Comparison of ENCODE assay signal across 8 mouse cellular contexts in the genomic region with DNA sequence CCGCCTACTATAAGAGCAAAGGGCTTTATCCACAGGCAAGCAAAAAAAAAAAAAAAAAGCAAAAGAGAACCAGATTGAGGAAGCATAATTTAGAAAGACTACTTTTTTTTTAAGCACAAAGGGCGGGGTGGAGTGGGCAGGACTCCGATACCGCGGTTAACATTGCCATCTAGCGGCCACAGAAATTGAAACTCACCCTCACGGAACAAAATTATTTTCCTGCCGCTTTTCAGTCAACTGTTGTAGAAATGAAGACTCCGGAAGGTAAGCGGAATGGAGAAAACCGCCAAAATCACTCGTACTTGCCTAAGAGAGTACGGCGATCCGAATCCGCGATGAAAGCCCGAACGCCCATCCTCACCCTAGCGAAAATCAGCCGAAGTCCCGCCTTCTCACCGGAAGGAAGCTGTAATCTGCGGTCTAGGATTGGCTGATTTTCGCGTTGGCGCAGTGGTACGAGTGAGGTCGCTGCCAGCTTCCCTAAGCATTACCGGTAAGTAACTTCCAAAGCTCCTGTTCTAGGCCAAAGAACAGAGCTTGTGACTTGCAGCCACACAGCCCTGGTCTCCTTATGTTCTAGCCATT. TPM values are rescaled to one million over a fixed set of nuclear protein-coding genes. Genes with fewer than 3 reads are reported as not detected.
DNase-seq lines count a peak whose midpoint lies in the region; ATAC-seq and TF ChIP-seq lines count a peak whose summit lies in the region.

A gene (minus strand): TSS at position 389 of the 585 bp plus-strand sequence.

- peak within 1 kb of the TSS; percentile 70 to 80 for H3K4me3 ChIP-seq in ES-E14 (ENCODE audit: insufficient read depth in 1 of 2, low read depth in 1 of 2, low read length in 2 of 2, poor library complexity in 1 of 2, severe bottlenecking in 1 of 2)
- H3K4me3 ChIP-seq in forebrain, postnatal 0 days (ENCODE audit: low read depth, low read length), result peak within 1 kb of the TSS; percentile 43
- peak within 1 kb of the TSS; percentile 54 for H3K4me3 ChIP-seq in lung, embryonic 15.5 days

- DNase-seq in ES-E14 (ENCODE audit: low read depth, low spot score), result peak; percentile 47
- DNase-seq in cerebellum, adult 18-20 months, result peak; percentile 90 to 91
- DNase-seq in forebrain, postnatal 0 days, result peak; percentile 96
- DNase-seq in heart, postnatal 4 days, result peak; percentile 92
- DNase-seq in layer of hippocampus, adult 8-10 months (ENCODE audit: low spot score in 2 of 2), result peak; percentile 88 to 93
- peak; percentile 88 for DNase-seq in ovary, adult 18-20 months (ENCODE audit: low spot score)
- peak; percentile 88 for DNase-seq in thymus, postnatal 0 days (ENCODE audit: low spot score)

- no peaks in the 10 kb centered on the region for H3K4me1 ChIP-seq in ES-E14 (ENCODE audit: control insufficient read depth in 2 of 2, insufficient read depth in 2 of 2, low read length in 2 of 2, poor library complexity in 1 of 2)
- no peaks in the 10 kb centered on the region for H3K4me1 ChIP-seq in forebrain, postnatal 0 days (ENCODE audit: insufficient read depth)
- H3K4me1 ChIP-seq in lung, embryonic 15.5 days, result 0 out of 2 replicates have a peak, but pooled peaks cover 2% of the 10 kb centered on the region

- H3K4me2 ChIP-seq in forebrain, postnatal 0 days (ENCODE audit: low read depth), result peak within 1 kb of the TSS; percentile 47
- H3K4me2 ChIP-seq in lung, embryonic 15.5 days, result peak within 1 kb of the TSS; percentile 53

- H3K36me3 ChIP-seq in ES-E14 (ENCODE audit: control insufficient read depth, insufficient read depth, low read length, poor library complexity, severe bottlenecking), result no peaks in the 10 kb centered on the region
- no peaks in the 10 kb centered on the region for H3K36me3 ChIP-seq in forebrain, postnatal 0 days (ENCODE audit: insufficient read depth)
- no peaks in the 10 kb centered on the region for H3K36me3 ChIP-seq in lung, embryonic 15.5 days

- in situ Hi-C loops in ES-E14 (cut with MboI; ENCODE audit: low sequenced_read_pairs in 2 of 2, unreplicated experiment in 2 of 2), result no loop called here

- H3K9me3 ChIP-seq in ES-E14 (ENCODE audit: control insufficient read depth, insufficient read depth, low read depth, low read length), result no peaks in the 10 kb centered on the region
- no peaks in the 10 kb centered on the region for H3K9me3 ChIP-seq in forebrain, postnatal 0 days (ENCODE audit: low read length)
- H3K9me3 ChIP-seq in lung, embryonic 15.5 days, result no peaks in the 10 kb centered on the region

- peak within 1 kb of the TSS; percentile 80 for H3K9ac ChIP-seq in ES-E14 (ENCODE audit: insufficient read depth, low read depth, low read length, poor library complexity, severe bottlenecking)
- H3K9ac ChIP-seq in forebrain, postnatal 0 days, result peak within 1 kb of the TSS; percentile 51
- peak within 1 kb of the TSS; percentile 37 for H3K9ac ChIP-seq in lung, embryonic 15.5 days

- 6% methylated on average over 30 of the region's 30 CpGs for WGBS in forebrain, postnatal 0 days
- 1% methylated on average over 30 of the region's 30 CpGs for WGBS in lung, embryonic 15.5 days

- ATAC-seq in forebrain, postnatal 0 days, result peak; percentile 99
- ATAC-seq in lung, embryonic 15.5 days (ENCODE audit: borderline replicate concordance, extremely low read depth, low FRiP score, low TSS enrichment), result peak; percentile 99

- TF ChIP-seq CTCF in forebrain, postnatal 0 days (IDR thresholded peaks at IDR 0.05; ENCODE audit: low read depth), result peak; percentile 70

- H3K27me3 ChIP-seq in forebrain, postnatal 0 days (ENCODE audit: insufficient read depth, low read length), result no peaks in the 10 kb centered on the region
- H3K27me3 ChIP-seq in lung, embryonic 15.5 days, result no peaks in the 10 kb centered on the region

- peak within 1 kb of the TSS; percentile 68; the same call in 1 of the 2 replicates for H3K27ac ChIP-seq in ES-E14 (ENCODE audit: insufficient read depth, low read depth, low read length, poor library complexity, severe bottlenecking)
- H3K27ac ChIP-seq in forebrain, postnatal 0 days (ENCODE audit: low read depth, low read length), result peak within 1 kb of the TSS; percentile 80
- peak within 1 kb of the TSS; percentile 73 for H3K27ac ChIP-seq in lung, embryonic 15.5 days

TF ChIP-seq in ES-E14, 5 proteins besides CTCF, POLR2A, EP300 and RAD21:
- peak; percentile 26; the same call in 1 of the 2 replicates for TF ChIP-seq ZC3H11A (IDR thresholded peaks at IDR 0.05; ENCODE audit: borderline replicate concordance, low read depth, low read length)
- TF ChIP-seq CHD2 (IDR thresholded peaks at IDR 0.05; ENCODE audit: low read depth, low read length), result no peak
- 0 out of 2 replicates have a peak, but pooled peaks have one; percentile 70 for TF ChIP-seq HCFC1 (IDR thresholded peaks at IDR 0.05; ENCODE audit: borderline replicate concordance, insufficient read depth, low read length)
- TF ChIP-seq ZNF384 (IDR thresholded peaks at IDR 0.05; ENCODE audit: low read depth, low read length), result peak; percentile 100
- peak; percentile 69; the same call in 1 of the 2 replicates for TF ChIP-seq MAFK (IDR thresholded peaks at IDR 0.05; ENCODE audit: insufficient read depth, low read depth, low read length)

RNA-seq across cellular contexts. Expression of the gene that starts here (rescaled TPM):
- 14.7 and 19.4 TPM in 2 replicates for total RNA-seq in ES-E14 (2012; rRNA removed)
- 46.8 and 56.9 TPM in 2 replicates for total RNA-seq in forebrain, postnatal 0 days (2014; rRNA removed)
- polyA plus RNA-seq in forebrain, postnatal 0 days (2015; fragmentation: Nextera tagmentation; extraction: Ambion mirVana), result 68.5 and 69.6 TPM in 2 replicates
- 1 to 10 TPM; 8.2 to 8.4 TPM for total RNA-seq in heart, postnatal 4 days (2021)
- 10 to 100 TPM; 32.3 to 41.7 (median 37.5) TPM for total RNA-seq in layer of hippocampus, adult 8-10 months (2022)
- polyA plus RNA-seq in lung, embryonic 15.5 days (2015; fragmentation: Nextera tagmentation; extraction: Ambion mirVana), result 35.2 and 36.5 TPM in 2 replicates
- polyA plus RNA-seq in thymus, postnatal 0 days (2015; fragmentation: Nextera tagmentation; extraction: Ambion mirVana), result 20.2 and 23.7 TPM in 2 replicates

Comparison
In these comparisons a context has a peak if more than half of its experiments do, and no peak if none do; other contexts are left out.
1. Peak in every context shown above with its lines: DNase-seq, ATAC-seq, H3K4me3 ChIP-seq and H3K27ac ChIP-seq.